Mouse (Mus musculus) kidney, adult 2 months (tissue): Measurements from ENCODE around the gene Fars2. TPM values are rescaled to one million over a fixed set of nuclear protein-coding genes. Genes with fewer than 3 reads are reported as not detected.

Experiments
- DNase-seq: peaks from one replicate; pipeline ENCODE4 v3.0.0; 2021
- H3K27ac ChIP-seq: fragments of 200-500 bp; 2 replicates; pipeline ENCODE4 v1.5.1; 2012; ENCODE audit warnings: low read depth, low read length, control low read depth, inconsistent platforms; ENCODE audit not compliant: insufficient read depth
- H3K27me3 ChIP-seq: fragments of 200-500 bp; replicated peaks from 2 replicates; pipeline ENCODE4 v1.6.1; 2012; ENCODE audit warnings: mild to moderate bottlenecking, moderate library complexity, low read length, inconsistent platforms; ENCODE audit not compliant: control insufficient read depth, insufficient read depth
- H3K36me3 ChIP-seq: fragments of 200-500 bp; 2 replicates; pipeline ENCODE4 v1.6.1; 2012; ENCODE audit warnings: mild to moderate bottlenecking, moderate library complexity, low read length, inconsistent platforms; ENCODE audit not compliant: control insufficient read depth, insufficient read depth
- H3K4me1 ChIP-seq: fragments of 200-500 bp; 2 replicates; pipeline ENCODE4 v1.6.1; 2011; ENCODE audit warnings: low read length; ENCODE audit not compliant: control insufficient read depth, insufficient read depth
- H3K4me3 ChIP-seq: fragments of 200-500 bp; 2 replicates; pipeline ENCODE4 v1.5.1; 2011; ENCODE audit warnings: mild to moderate bottlenecking, low read depth, low read length, control low read depth; ENCODE audit not compliant: insufficient read depth
- CTCF ChIP-seq: fragments of 200-500 bp; conservative IDR thresholded peaks from 2 replicates; pipeline ENCODE4 v1.5.1; 2011; ENCODE audit warnings: low read depth, mild to moderate bottlenecking, control low read depth, low read length, moderate library complexity, mixed read lengths; ENCODE audit not compliant: insufficient read depth, insufficient read length
- POLR2A ChIP-seq: fragments of 200-500 bp; IDR thresholded peaks from one replicate; pipeline ENCODE4 v1.6.1; 2011; ENCODE audit warnings: low read depth, low read length, control low read depth
- WGBS: fragments of 180-500 bp; shearing (Covaris S2); methylation state at CpG from one replicate; pipeline ENCODE4 v1.1.7; 2018; 5-methylcytosine and 5-hydroxymethylcytosine counted together
- polyA plus RNA-seq: library from polyadenylated mRNA; depleted of rRNA; stranded (reverse); fragments of >200 nt; gene quantifications from 2 replicates; pipeline ENCODE4 v1.2.3, GENCODE M21; 2012

Fars2 gene
- polyA plus RNA-seq, 1 experiment = 99.1 TPM

DNA sequence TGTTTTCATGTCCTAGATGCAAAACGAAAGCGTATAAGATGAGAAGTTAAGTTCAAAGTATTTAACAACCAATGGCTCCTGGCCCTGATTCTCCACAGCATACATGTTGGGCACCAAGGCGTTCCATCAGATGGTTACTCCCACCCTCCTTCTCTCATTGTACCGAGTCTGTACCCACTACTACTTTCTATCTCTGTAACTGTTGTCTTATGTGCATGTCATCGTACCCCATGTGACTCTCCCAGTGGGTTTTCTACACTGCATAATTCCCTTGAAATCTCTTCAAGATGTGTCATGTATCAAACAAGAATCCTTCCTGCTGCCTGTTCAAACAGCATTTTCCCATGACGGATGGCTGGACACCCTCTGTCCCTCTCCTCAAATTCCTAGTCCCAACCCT is 388.5 kb downstream of the Fars2 start:
- 95% methylated on average over 6 of the region's 6 CpGs for WGBS

DNA sequence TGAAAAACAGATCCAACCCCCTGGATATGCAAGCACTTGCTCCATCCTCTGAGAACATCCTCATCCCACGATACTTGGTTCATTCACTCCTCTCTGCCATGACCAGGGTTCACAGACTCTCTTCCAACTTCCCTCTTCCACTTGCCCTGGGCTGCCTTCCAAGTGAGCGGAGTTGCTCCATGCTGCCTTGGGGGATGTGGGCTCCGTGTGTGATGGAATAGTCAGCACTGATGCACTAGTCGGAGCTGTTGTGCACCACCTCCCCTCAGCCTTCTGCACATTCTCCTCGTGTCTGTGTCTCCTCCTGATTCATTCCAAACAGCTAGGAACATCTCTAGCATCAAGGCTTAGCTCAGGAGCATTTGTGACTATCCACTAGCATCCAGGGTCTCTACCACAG is 389.1 kb downstream of the Fars2 start:
- H3K4me3 ChIP-seq = no peak overlapping the region
- TF ChIP-seq POLR2A (no peak), CTCF (no peak)
- H3K4me1 ChIP-seq = no peaks in the 10 kb centered on the region
- WGBS = 71% methylated on average over 5 of the region's 5 CpGs
- DNase-seq = no peak
- no peaks in the 10 kb centered on the region for H3K36me3 ChIP-seq
- H3K27me3 ChIP-seq = no peaks in the 10 kb centered on the region
- H3K27ac ChIP-seq = no peak overlapping the region

More for the DNA sequence above, 388.5 kb downstream of the Fars2 start:
- Histone ChIP-seq H3K27me3 (no peaks in the 10 kb centered on the region), H3K36me3 (no peaks in the 10 kb centered on the region), H3K4me1 (0 out of 2 replicates have a peak, but pooled peaks cover 3% of the 10 kb centered on the region), H3K4me3 (no peak overlapping the region), H3K27ac (no peak overlapping the region)
- TF ChIP-seq CTCF (no peak), POLR2A (no peak)
- DNase-seq = no peak

DNA sequence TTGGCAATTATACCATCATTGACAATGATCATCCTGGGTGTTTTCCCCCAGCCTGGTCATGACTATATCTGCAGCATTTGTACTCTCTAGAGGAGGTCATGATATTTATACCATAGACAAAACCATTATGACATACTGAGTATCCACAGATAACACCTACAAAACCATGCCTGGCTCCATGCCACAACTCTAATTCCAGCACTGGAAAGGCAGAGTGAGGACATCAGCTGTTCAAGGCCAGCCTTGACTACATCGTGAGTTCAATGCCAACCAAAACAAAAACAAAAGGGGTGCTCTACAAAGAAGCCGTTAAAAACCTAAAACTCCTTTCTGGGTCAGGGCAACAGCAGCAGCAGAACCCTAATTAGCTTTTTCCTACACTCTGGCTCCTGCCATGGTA is 392.9 kb downstream of the Fars2 start:
- no peak for DNase-seq
- Histone ChIP-seq H3K36me3 (no peaks in the 10 kb centered on the region), H3K27me3 (no peaks in the 10 kb centered on the region), H3K4me1 (no peaks in the 10 kb centered on the region), H3K4me3 (no peak overlapping the region), H3K27ac (no peak overlapping the region)
- TF ChIP-seq POLR2A = no peak
- TF ChIP-seq CTCF = no peak
- WGBS = 66% methylated on average over 2 of the region's 2 CpGs

DNA sequence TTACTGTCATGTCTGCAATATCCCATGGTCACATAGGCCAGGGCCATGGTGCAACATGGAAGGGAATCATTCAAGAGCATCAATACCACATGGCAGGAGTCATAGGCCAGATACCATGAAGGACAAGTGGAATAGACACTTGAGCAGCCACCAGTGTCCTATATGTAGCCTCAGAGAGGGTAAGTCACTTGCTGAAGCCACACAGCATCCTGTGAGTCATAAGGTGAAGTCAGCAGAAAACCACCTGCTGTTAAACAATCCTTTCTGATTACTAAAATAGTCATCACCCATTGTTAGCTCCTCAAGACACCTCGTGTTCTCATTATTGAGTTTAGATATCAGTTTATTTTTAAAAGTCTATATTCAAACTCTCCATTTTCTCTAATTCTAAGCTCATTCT is 395.9 kb downstream of the Fars2 start:
- DNase-seq = no peak
- 88% methylated on average over 1 of the region's 1 CpGs for WGBS
- Histone ChIP-seq H3K4me1 (no peaks in the 10 kb centered on the region), H3K27me3 (no peaks in the 10 kb centered on the region), H3K36me3 (no peaks in the 10 kb centered on the region), H3K4me3 (no peak overlapping the region), H3K27ac (no peak overlapping the region)
- no peak for TF ChIP-seq CTCF
- TF ChIP-seq POLR2A = no peak

DNA sequence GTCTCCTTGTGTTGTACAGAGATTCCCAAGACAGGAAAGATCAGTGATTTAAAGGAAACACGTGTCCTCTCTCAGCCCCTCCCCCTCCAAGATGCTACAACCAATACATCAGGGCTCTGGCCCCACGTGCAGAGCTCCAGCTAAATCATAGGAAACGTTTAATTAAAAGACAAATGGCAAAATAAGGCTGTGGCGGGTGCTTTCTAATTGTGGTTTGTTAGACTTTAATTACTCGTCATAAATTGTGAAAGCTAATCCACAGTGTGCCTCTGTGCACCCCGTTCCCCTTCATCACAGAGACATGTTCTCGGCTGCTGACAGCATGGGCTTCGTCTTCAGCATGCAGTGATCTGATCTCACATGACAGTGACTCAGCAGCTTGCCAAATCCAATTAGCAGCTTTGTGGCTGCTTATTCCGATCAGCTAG is 400.9 kb downstream of the Fars2 start:
- no peak overlapping the region for H3K27ac ChIP-seq
- H3K36me3 ChIP-seq = no peaks in the 10 kb centered on the region
- H3K4me1 ChIP-seq = no peaks in the 10 kb centered on the region
- H3K27me3 ChIP-seq = no peaks in the 10 kb centered on the region
- no peak for TF ChIP-seq POLR2A
- no peak for TF ChIP-seq CTCF
- DNase-seq = no peak
- no peak overlapping the region for H3K4me3 ChIP-seq
- 48% methylated on average over 9 of the region's 9 CpGs for WGBS

DNA sequence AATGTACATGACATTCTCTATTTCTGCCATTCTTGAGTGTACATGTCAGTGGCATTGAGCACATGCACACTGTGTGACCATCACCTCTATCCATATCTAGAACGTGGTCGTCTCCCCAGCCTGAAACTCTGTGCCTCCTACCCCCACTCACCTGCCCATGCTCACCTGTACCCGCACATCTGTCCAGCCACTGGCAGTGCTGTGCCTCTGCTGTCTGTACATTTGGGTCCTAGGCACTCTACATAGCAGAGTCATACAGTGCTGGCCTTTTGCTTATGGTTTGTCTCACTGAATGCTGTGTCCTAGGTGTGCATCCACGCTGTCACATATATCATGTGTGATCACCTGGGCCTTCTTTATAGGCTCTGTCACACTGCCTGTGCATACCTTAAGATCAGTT is 410.5 kb downstream of the Fars2 start:
- TF ChIP-seq CTCF (no peak), POLR2A (no peak)
- no peak for DNase-seq
- no peaks in the 10 kb centered on the region; the same call in 1 of the 2 replicates for H3K4me1 ChIP-seq
- H3K36me3 ChIP-seq = no peaks in the 10 kb centered on the region
- WGBS = 93% methylated on average over 4 of the region's 4 CpGs
- no peak overlapping the region for H3K4me3 ChIP-seq
- no peaks in the 10 kb centered on the region for H3K27me3 ChIP-seq
- H3K27ac ChIP-seq = no peak overlapping the region

DNA sequence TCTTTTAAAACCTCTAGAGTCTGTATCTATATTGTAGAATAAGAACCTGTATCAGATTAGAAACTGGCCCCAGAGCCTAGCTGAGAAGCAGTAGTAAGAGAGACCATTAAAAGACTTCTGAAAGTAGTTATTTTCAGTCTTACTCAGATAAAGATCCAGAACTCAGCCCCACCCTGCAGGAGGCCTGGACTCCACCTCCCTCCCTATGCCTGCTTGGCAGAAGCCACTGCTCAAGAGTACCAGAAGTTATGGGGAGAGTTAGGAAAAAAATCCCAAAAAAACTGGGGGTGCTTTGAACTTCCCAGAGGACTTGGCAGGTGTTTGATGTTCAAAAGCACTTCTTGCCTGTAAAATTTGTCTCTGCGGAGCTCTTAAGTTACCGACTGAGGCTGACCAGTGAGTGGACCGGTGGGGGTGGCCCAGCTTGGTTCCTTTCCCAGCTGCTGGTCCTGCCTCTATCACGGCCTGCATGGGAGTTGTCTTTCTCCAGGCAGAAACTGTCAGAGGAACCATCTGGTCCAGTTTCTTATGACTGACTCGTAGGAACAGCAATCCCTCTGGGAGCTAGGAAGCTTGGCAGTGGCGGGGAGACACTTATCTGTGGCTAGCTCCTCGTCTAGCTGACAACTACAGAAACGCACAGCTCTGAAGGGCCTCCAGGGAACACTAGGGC is 411.1 kb downstream of the Fars2 start:
- no peaks in the 10 kb centered on the region for H3K27me3 ChIP-seq
- no peak overlapping the region for H3K27ac ChIP-seq
- WGBS = 72% methylated on average over 8 of the region's 8 CpGs
- no peaks in the 10 kb centered on the region for H3K36me3 ChIP-seq
- H3K4me3 ChIP-seq = no peak overlapping the region
- DNase-seq = no peak
- H3K4me1 ChIP-seq = no peaks in the 10 kb centered on the region; the same call in 1 of the 2 replicates
- TF ChIP-seq POLR2A = no peak
- no peak for TF ChIP-seq CTCF
